Mouse (Mus musculus) MEL (cell line): ENCODE results near the gene Dlg1. TPM values are rescaled to one million over a fixed set of nuclear protein-coding genes. Genes with fewer than 3 reads are reported as not detected.
"Not testable (repeated sequence)": the region's sequence is repeated elsewhere in the genome, so short reads cannot be mapped to it uniquely, and the experiment has no call there.

Experiments
- DNase-seq: peaks from one replicate; pipeline ENCODE4 v3.0.0; 2011; ENCODE audit warnings: low read depth, low spot score
- H3K27ac ChIP-seq: 2 replicates; pipeline ENCODE4 v1.5.1; 2012; ENCODE audit warnings: low read depth, mild to moderate bottlenecking, control low read depth, low read length, moderate library complexity; ENCODE audit not compliant: control insufficient read depth
- H3K27me3 ChIP-seq, 2 experiments: fragments of 150-350 bp in 1 of 2; sonication (generic) in 1 of 2; 2 replicates each; pipeline ENCODE4 v1.6.1; 2012; ENCODE audit warnings: low read length in 2 of 2, mild to moderate bottlenecking in 2 of 2, improper control_type of control experiment in 1 of 2, moderate library complexity in 1 of 2; ENCODE audit not compliant: insufficient read depth in 2 of 2, control insufficient read depth in 1 of 2
- H3K36me3 ChIP-seq, 2 experiments: 2 replicates each; pipeline ENCODE4 v1.6.1; 2012 to 2014; ENCODE audit warnings: low read length in 2 of 2, improper control_type of control experiment in 1 of 2, inconsistent platforms in 1 of 2, mild to moderate bottlenecking in 1 of 2; ENCODE audit not compliant: insufficient read depth in 2 of 2, control insufficient read depth in 1 of 2
- H3K4me1 ChIP-seq, 2 experiments: fragments of 150-350 bp in 1 of 2; sonication (generic) in 1 of 2; 2 replicates each; pipeline ENCODE4 v1.6.1; 2012; ENCODE audit warnings: low read length in 2 of 2, improper control_type of control experiment in 1 of 2, mild to moderate bottlenecking in 1 of 2; ENCODE audit not compliant: insufficient read depth in 2 of 2, control insufficient read depth in 1 of 2
- H3K4me3 ChIP-seq, 2 experiments: fragments of 150-350 bp in 1 of 2; sonication (generic) in 1 of 2; 2 replicates each; pipeline ENCODE4 v1.5.1; 2012; ENCODE audit warnings: low read depth in 2 of 2, low read length in 2 of 2, mild to moderate bottlenecking in 2 of 2, moderate library complexity in 2 of 2, control low read depth in 1 of 2, improper control_type of control experiment in 1 of 2; ENCODE audit not compliant: control insufficient read depth in 1 of 2, insufficient read depth in 1 of 2
- H3K79me2 ChIP-seq: 2 replicates; pipeline ENCODE4 v1.6.1; 2012; ENCODE audit warnings: mild to moderate bottlenecking, low read length, moderate library complexity; ENCODE audit not compliant: control insufficient read depth, poor library complexity, insufficient read depth
- H3K9ac ChIP-seq: 2 replicates; pipeline ENCODE4 v1.6.1; 2012; ENCODE audit warnings: low read depth, mild to moderate bottlenecking, control low read depth, low read length, moderate library complexity; ENCODE audit not compliant: control insufficient read depth, poor library complexity, severe bottlenecking
- H3K9me3 ChIP-seq: fragments of 150-350 bp; sonication (generic); replicated peaks from 2 replicates; pipeline ENCODE4 v1.6.1; 2012; ENCODE audit warnings: mild to moderate bottlenecking, low read length, improper control_type of control experiment, moderate library complexity; ENCODE audit not compliant: insufficient read depth
- BHLHE40 ChIP-seq: IDR thresholded peaks from 2 replicates; pipeline ENCODE4 v1.6.1; 2012; ENCODE audit warnings: low read depth, mild to moderate bottlenecking, inconsistent platforms, low read length, improper control_type of control experiment, borderline replicate concordance
- CTCF ChIP-seq, 3 experiments: IDR thresholded peaks in 2 of 3; conservative IDR thresholded peaks in 1 of 3; 2 replicates each; pipeline ENCODE4 v1.5.1; 2011 to 2012; ENCODE audit warnings: low read length in 3 of 3, low read depth in 2 of 3, mild to moderate bottlenecking in 2 of 3, improper control_type of control experiment in 1 of 3, inconsistent platforms in 1 of 3, mixed read lengths in 1 of 3, moderate library complexity in 1 of 3; ENCODE audit not compliant: control insufficient read depth in 1 of 3, insufficient read depth in 1 of 3, poor library complexity in 1 of 3, severe bottlenecking in 1 of 3
- GABPA ChIP-seq: IDR thresholded peaks from 2 replicates; pipeline ENCODE4 v1.6.1; 2012; ENCODE audit warnings: low read depth, mild to moderate bottlenecking, inconsistent platforms, low read length, improper control_type of control experiment, moderate library complexity
- GATA1 ChIP-seq: IDR thresholded peaks from 2 replicates; pipeline ENCODE4 v1.6.1; 2011; ENCODE audit warnings: low read depth, low read length, improper control_type of control experiment
- MAX ChIP-seq: IDR thresholded peaks from 2 replicates; pipeline ENCODE4 v1.6.1; 2011; ENCODE audit warnings: low read length, improper control_type of control experiment
- MAZ ChIP-seq: IDR thresholded peaks from 2 replicates; pipeline ENCODE4 v1.6.1; 2012; ENCODE audit warnings: low read depth, mild to moderate bottlenecking, inconsistent platforms, low read length, improper control_type of control experiment
- MYC ChIP-seq: IDR thresholded peaks from 2 replicates; pipeline ENCODE4 v1.6.1; 2011; ENCODE audit warnings: low read depth, mild to moderate bottlenecking, low read length, improper control_type of control experiment, moderate library complexity
- NELFE ChIP-seq: IDR thresholded peaks from 2 replicates; pipeline ENCODE4 v1.6.1; 2011; ENCODE audit warnings: low read depth, low read length, improper control_type of control experiment
- POLR2AphosphoS2 ChIP-seq: IDR thresholded peaks from 2 replicates; pipeline ENCODE4 v1.6.1; 2011; ENCODE audit warnings: low read length, improper control_type of control experiment
- POLR2AphosphoS5 ChIP-seq: IDR thresholded peaks from 2 replicates; pipeline ENCODE4 v1.6.1; 2012; ENCODE audit warnings: low read depth, borderline replicate concordance, mild to moderate bottlenecking, inconsistent platforms, low read length, moderate library complexity, mixed read lengths
- RAD21 ChIP-seq: IDR thresholded peaks from 2 replicates; pipeline ENCODE4 v1.6.1; 2011; ENCODE audit warnings: mild to moderate bottlenecking, low read depth, low read length, improper control_type of control experiment
- RCOR1 ChIP-seq: IDR thresholded peaks from 2 replicates; pipeline ENCODE4 v1.6.1; 2012; ENCODE audit warnings: low read depth, mild to moderate bottlenecking, inconsistent platforms, low read length, improper control_type of control experiment
- TAL1 ChIP-seq: IDR thresholded peaks from 2 replicates; pipeline ENCODE4 v1.6.1; 2012; ENCODE audit warnings: mild to moderate bottlenecking, inconsistent platforms, low read length, moderate library complexity, mixed read lengths
- TBP ChIP-seq: IDR thresholded peaks from 2 replicates; pipeline ENCODE4 v1.8.0; 2011; ENCODE audit warnings: low read depth, low read length, improper control_type of control experiment
- UBTF ChIP-seq: IDR thresholded peaks from 2 replicates; pipeline ENCODE4 v1.6.1; 2012; ENCODE audit warnings: low read depth, mild to moderate bottlenecking, inconsistent platforms, low read length, improper control_type of control experiment, moderate library complexity, borderline replicate concordance; ENCODE audit not compliant: insufficient read depth
- USF1 ChIP-seq: IDR thresholded peaks from 2 replicates; pipeline ENCODE4 v1.6.1; 2014; ENCODE audit warnings: low read depth, mild to moderate bottlenecking, inconsistent platforms, low read length, improper control_type of control experiment, moderate library complexity
- USF2 ChIP-seq, 2 experiments: IDR thresholded peaks; 2 replicates each; pipeline ENCODE4 v1.6.1; 2011 to 2012; ENCODE audit warnings: improper control_type of control experiment in 2 of 2, low read length in 2 of 2, borderline replicate concordance in 1 of 2, inconsistent platforms in 1 of 2, low read depth in 1 of 2, mild to moderate bottlenecking in 1 of 2; ENCODE audit not compliant: insufficient read depth in 1 of 2
- ZKSCAN1 ChIP-seq: IDR thresholded peaks from 2 replicates; pipeline ENCODE4 v1.6.1; 2012; ENCODE audit warnings: low read depth, mild to moderate bottlenecking, inconsistent platforms, low read length, improper control_type of control experiment, moderate library complexity
- polyA plus RNA-seq, 2 experiments: library from polyadenylated mRNA; stranded (reverse) in 1 of 2; unstranded in 1 of 2; fragments of >175 nt in 1 of 2; fragments of >200 nt in 1 of 2; gene quantifications; 2 replicates each; pipeline versions ENCODE4 v1.2.1 to v1.2.4; 2012; ENCODE audit warnings: low replicate concordance in 2 of 2, low read depth in 1 of 2; ENCODE audit not compliant: insufficient read length in 2 of 2, insufficient read depth in 1 of 2, missing spikeins in 1 of 2
- total RNA-seq: library from RNA; depleted of rRNA; stranded (reverse); fragments of 300-350 nt; gene quantifications from 2 replicates; pipeline ENCODE4 v1.2.3, GENCODE M21; 2012

The Dlg1 gene
- total and polyA plus RNA-seq, 3 experiments = 25.7 to 74.6 (median 33.9) TPM

DNA sequence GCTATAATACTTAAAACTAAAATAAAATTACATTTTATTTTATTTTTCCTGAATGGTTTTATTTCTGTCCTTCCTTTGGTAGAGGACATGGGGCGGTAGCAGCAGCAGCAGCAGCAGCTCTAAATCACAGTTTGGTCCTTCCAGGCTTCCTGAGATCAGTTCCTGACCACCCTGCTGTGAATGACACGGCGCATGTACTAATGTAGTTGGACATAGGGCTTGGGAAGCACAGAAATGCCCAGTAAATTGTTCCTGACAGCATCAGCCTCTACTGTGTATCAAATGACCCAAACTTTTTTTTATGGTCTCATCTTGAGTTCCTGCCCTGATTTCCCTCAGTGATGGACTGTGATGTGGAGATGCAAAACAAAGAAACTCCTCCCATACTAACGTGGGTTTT is 61.6 kb downstream of the Dlg1 start:
- DNase-seq = no peak
- peaks cover 6% of the 10 kb centered on the region for H3K79me2 ChIP-seq
- no peaks in the 10 kb centered on the region for H3K27me3 ChIP-seq
- H3K4me1 ChIP-seq = no peaks in the 10 kb centered on the region
- H3K9ac ChIP-seq = no peak overlapping the region
- H3K27ac ChIP-seq = no peak overlapping the region
- H3K9me3 ChIP-seq = no peaks in the 10 kb centered on the region
- no peak overlapping the region for H3K4me3 ChIP-seq
- no peak for TF ChIP-seq CTCF (IDR thresholded peaks at IDR 0.05 in 2 of 3, conservative IDR thresholded peaks at IDR 0.05 in 1 of 3; ENCODE audit: control insufficient read depth in 1 of 3, insufficient read depth in 1 of 3, low read depth in 2 of 3, low read length in 3 of 3, poor library complexity in 1 of 3, severe bottlenecking in 1 of 3)
- TF ChIP-seq TAL1 = no peak
- TF ChIP-seq POLR2AphosphoS2 = no peak
- no peak for TF ChIP-seq POLR2AphosphoS5
- no peak for TF ChIP-seq MAX
- no peak for TF ChIP-seq RAD21
- no peak for TF ChIP-seq BHLHE40
- no peak for TF ChIP-seq MYC
- no peak for TF ChIP-seq TBP
- TF ChIP-seq ZKSCAN1 = no peak
- no peak for TF ChIP-seq NELFE
- TF ChIP-seq USF1 = no peak
- no peak for TF ChIP-seq GATA1
- TF ChIP-seq USF2 (IDR thresholded peaks at IDR 0.05; ENCODE audit: borderline replicate concordance in 1 of 2, insufficient read depth in 1 of 2, low read depth in 1 of 2, low read length in 2 of 2) = no peak
- TF ChIP-seq RCOR1 = no peak
- no peak for TF ChIP-seq MAZ
- no peak for TF ChIP-seq GABPA
- no peak for TF ChIP-seq UBTF
- 0 out of 4 replicates have a peak, but pooled peaks cover 0 to 2% of the 10 kb centered on the region in 2 experiments for H3K36me3 ChIP-seq

GRCm38 (mm10) chr16:31730971-31731370 is 67.7 kb downstream of the Dlg1 start:
- not testable (repeated sequence) for H3K4me1 ChIP-seq, H3K27ac ChIP-seq, H3K4me3 ChIP-seq, H3K27me3 ChIP-seq, DNase-seq, H3K36me3 ChIP-seq, H3K9ac ChIP-seq, H3K79me2 ChIP-seq, H3K9me3 ChIP-seq
